In genomic region chr19:37959076-37959475, GRCm38 (mm10) we compare ENCODE assay signal across 20 mouse cellular contexts.
A peak's percentile ranks its signal among the peaks of the same experiment; 100 is the strongest.
DNase-seq lines count a peak whose midpoint lies in the region; ATAC-seq and TF ChIP-seq lines count a peak whose summit lies in the region.
"Had no signal": no experiment of that assay in that cellular context is flagged by ENCODE, and none has a peak within 500 bp of the region (broad histone marks: within the 10 kb centered on the region; RNA-seq: fewer than 3 reads in every experiment).

No protein-coding gene starts in this region.

- H3K27me3 ChIP-seq in intestine, postnatal 0 days (replicated peaks; ENCODE audit: control insufficient read depth, insufficient read depth, low read length): no peaks in the 10 kb centered on the region
- H3K27me3 ChIP-seq: embryonic facial prominence, embryonic 13.5 days; forebrain, embryonic 15.5 days; heart, embryonic 12.5 days; intestine, embryonic 15.5 days had no signal

- peak; percentile 66 for DNase-seq in heart, adult 11 months
- no peak for DNase-seq in heart, adult 9 months (ENCODE audit: low spot score in 2 of 2)
- peak; percentile 12 for DNase-seq in ES-E14 (ENCODE audit: low read depth, low spot score)
- DNase-seq in ZHBTc4 (ENCODE audit: low read depth, low spot score): peak; percentile 58
- no peak for DNase-seq in frontal cortex, postnatal 25 days (ENCODE audit: low spot score in 2 of 2)
- DNase-seq in testis, postnatal 14 days (ENCODE audit: low spot score): no peak
- DNase-seq: adrenal gland, postnatal 10 days; cerebellum, adult 11 months; cerebellum, adult 8-10 months; cerebellum, postnatal 25 days; gastrocnemius, postnatal 10 days; heart, adult 2 months had no signal

- H3K9me3 ChIP-seq in ES-E14 (ENCODE audit: control insufficient read depth, insufficient read depth, low read depth, low read length): no peaks in the 10 kb centered on the region
- no peaks in the 10 kb centered on the region for H3K9me3 ChIP-seq in intestine, postnatal 0 days (ENCODE audit: control insufficient read depth)
- H3K9me3 ChIP-seq: embryonic facial prominence, embryonic 13.5 days; forebrain, embryonic 15.5 days; heart, embryonic 12.5 days; hindbrain, embryonic 10.5 days; intestine, embryonic 15.5 days had no signal

- no peak overlapping the region for H3K4me2 ChIP-seq in intestine, postnatal 0 days (replicated peaks; ENCODE audit: low read depth)
- H3K4me2 ChIP-seq: embryonic facial prominence, embryonic 13.5 days; forebrain, embryonic 15.5 days; heart, embryonic 12.5 days; hindbrain, embryonic 14.5 days; intestine, embryonic 15.5 days had no signal

- peaks cover 0 to 6% of the 10 kb centered on the region in 2 experiments; a peak in 1 of 4 replicates for H3K4me1 ChIP-seq in ES-E14 (ENCODE audit: control insufficient read depth in 2 of 2, insufficient read depth in 2 of 2, low read length in 2 of 2, poor library complexity in 1 of 2)
- no peaks in the 10 kb centered on the region for H3K4me1 ChIP-seq in intestine, postnatal 0 days (replicated peaks; ENCODE audit: control insufficient read depth, insufficient read depth, low read length)
- H3K4me1 ChIP-seq: embryonic facial prominence, embryonic 13.5 days; forebrain, embryonic 15.5 days; heart, embryonic 12.5 days; hindbrain, embryonic 10.5 days; intestine, embryonic 15.5 days had no signal

- no peaks in the 10 kb centered on the region for H3K36me3 ChIP-seq in ES-E14 (ENCODE audit: control insufficient read depth, insufficient read depth, low read length, poor library complexity, severe bottlenecking)
- H3K36me3 ChIP-seq in intestine, postnatal 0 days (ENCODE audit: control insufficient read depth, insufficient read depth): no peaks in the 10 kb centered on the region; the same call in 1 of the 2 replicates
- H3K36me3 ChIP-seq: forebrain, embryonic 15.5 days; heart, embryonic 12.5 days; hindbrain, embryonic 10.5 days; intestine, embryonic 15.5 days had no signal

- in situ Hi-C loops in ES-E14 (cut with MboI; ENCODE audit: low sequenced_read_pairs in 2 of 2, unreplicated experiment in 2 of 2): loop anchor here in 1 of 2 experiments (25.0 kb wide), 1 partner anchor 228 kb away; no protein-coding TSS in a partner anchor

- ATAC-seq in intestine, postnatal 0 days: no peak
- ATAC-seq: forebrain, embryonic 15.5 days; intestine, embryonic 15.5 days had no signal

- 51% methylated on average over 6 of the region's 6 CpGs for WGBS in intestine, postnatal 0 days

- H3K9ac ChIP-seq in ES-E14 (ENCODE audit: insufficient read depth, low read depth, low read length, poor library complexity, severe bottlenecking): no peak overlapping the region
- H3K9ac ChIP-seq in intestine, postnatal 0 days (ENCODE audit: low read depth, low read length): no peak overlapping the region
- H3K9ac ChIP-seq: embryonic facial prominence, embryonic 13.5 days; forebrain, embryonic 15.5 days; heart, embryonic 12.5 days; hindbrain, embryonic 14.5 days; intestine, embryonic 15.5 days had no signal

- H3K27ac ChIP-seq in ES-E14 (ENCODE audit: insufficient read depth, low read depth, low read length, poor library complexity, severe bottlenecking): no peak overlapping the region
- no peak overlapping the region for H3K27ac ChIP-seq in intestine, postnatal 0 days (ENCODE audit: low read depth, low read length)
- H3K27ac ChIP-seq: embryonic facial prominence, embryonic 13.5 days; forebrain, embryonic 15.5 days; heart, adult 2 months; hindbrain, embryonic 10.5 days; hindbrain, embryonic 14.5 days; intestine, embryonic 15.5 days had no signal

- H3K4me3 ChIP-seq in ES-E14 (ENCODE audit: insufficient read depth in 1 of 2, low read depth in 1 of 2, low read length in 2 of 2, poor library complexity in 1 of 2, severe bottlenecking in 1 of 2): no peak overlapping the region
- H3K4me3 ChIP-seq in intestine, postnatal 0 days (ENCODE audit: low read depth, low read length): no peak overlapping the region
- H3K4me3 ChIP-seq: embryonic facial prominence, embryonic 13.5 days; erythroblast, embryonic 14.5 days; forebrain, embryonic 15.5 days; heart, adult 2 months; heart, embryonic 12.5 days; hindbrain, embryonic 10.5 days; intestine, embryonic 15.5 days had no signal

- no peak for TF ChIP-seq CTCF in intestine, postnatal 0 days (IDR thresholded peaks at IDR 0.05; ENCODE audit: low read depth)

TF ChIP-seq in ES-E14, 5 proteins besides CTCF, POLR2A, EP300 and RAD21:
- TF ChIP-seq ZNF384 (IDR thresholded peaks at IDR 0.05; ENCODE audit: low read depth, low read length): no peak
- TF ChIP-seq HCFC1 (IDR thresholded peaks at IDR 0.05; ENCODE audit: borderline replicate concordance, insufficient read depth, low read length): no peak
- TF ChIP-seq CHD2 (IDR thresholded peaks at IDR 0.05; ENCODE audit: low read depth, low read length): no peak
- TF ChIP-seq MAFK (IDR thresholded peaks at IDR 0.05; ENCODE audit: insufficient read depth, low read depth, low read length): no peak
- TF ChIP-seq ZC3H11A (IDR thresholded peaks at IDR 0.05; ENCODE audit: borderline replicate concordance, low read depth, low read length): no peak

Comparison
In these comparisons a context has a peak if more than half of its experiments do, and no peak if none do; other contexts are left out.
1. DNase-seq: peak in heart, adult 11 months (single experiment), ES-E14 (single experiment) and ZHBTc4 (single experiment); none in heart, adult 9 months (0 of 2), frontal cortex, postnatal 25 days (0 of 2) and testis, postnatal 14 days (single experiment).